Comparison of ENCODE assay signal across 12 mouse cellular contexts in the genomic region with DNA sequence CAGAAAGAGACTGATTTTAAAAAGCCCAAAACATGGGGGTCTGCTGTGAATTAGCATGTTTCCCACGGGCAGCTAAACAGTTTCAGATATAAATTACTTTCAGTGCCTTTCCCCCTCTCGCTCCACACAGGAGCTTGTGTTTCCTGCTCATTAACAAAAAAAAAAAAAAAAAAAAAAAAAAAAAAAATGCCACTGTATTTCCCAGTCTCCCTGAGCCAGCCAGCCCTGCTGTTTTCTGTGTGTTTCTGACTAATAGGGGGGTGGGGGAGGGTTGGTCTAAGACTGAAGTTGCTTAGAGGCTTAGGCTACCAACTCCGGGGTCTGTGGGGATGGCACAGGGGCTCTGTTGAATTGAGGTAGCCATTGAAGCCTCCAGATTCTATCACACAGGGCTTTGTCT.
A peak's percentile ranks its signal among the peaks of the same experiment; 100 is the strongest.
DNase-seq lines count a peak whose midpoint lies in the region; ATAC-seq and TF ChIP-seq lines count a peak whose summit lies in the region.
"Had no signal": no experiment of that assay in that cellular context is flagged by ENCODE, and none has a peak within 500 bp of the region (broad histone marks: within the 10 kb centered on the region; RNA-seq: fewer than 3 reads in every experiment).

No protein-coding gene starts in this region.

- H3K27me3 ChIP-seq in lung, embryonic 14.5 days (ENCODE audit: insufficient read depth, low read length), result no peaks in the 10 kb centered on the region
- no peaks in the 10 kb centered on the region for H3K27me3 ChIP-seq in forebrain, embryonic 13.5 days
- H3K27me3 ChIP-seq in neural tube, embryonic 14.5 days (ENCODE audit: control insufficient read depth, insufficient read depth, low read length), result no peaks in the 10 kb centered on the region
- H3K27me3 ChIP-seq: heart, embryonic 12.5 days; hindbrain, embryonic 15.5 days; liver, embryonic 12.5 days had no signal

- H3K36me3 ChIP-seq in lung, embryonic 14.5 days (ENCODE audit: insufficient read depth), result no peaks in the 10 kb centered on the region
- H3K36me3 ChIP-seq in forebrain, embryonic 13.5 days (ENCODE audit: poor library complexity, severe bottlenecking), result no peaks in the 10 kb centered on the region
- no peaks in the 10 kb centered on the region for H3K36me3 ChIP-seq in neural tube, embryonic 14.5 days (ENCODE audit: control insufficient read depth, insufficient read depth, low read length)
- H3K36me3 ChIP-seq: heart, embryonic 12.5 days; hindbrain, embryonic 15.5 days; liver, embryonic 12.5 days had no signal

- H3K9ac ChIP-seq in lung, embryonic 14.5 days, result no peak overlapping the region; the same call in 1 of the 2 replicates
- H3K9ac ChIP-seq in forebrain, embryonic 13.5 days, result 0 out of 2 replicates have a peak overlapping the region, but pooled peaks have one; percentile 5
- H3K9ac ChIP-seq in neural tube, embryonic 14.5 days (replicated peaks; ENCODE audit: low read depth, low read length), result no peak overlapping the region
- H3K9ac ChIP-seq: heart, embryonic 12.5 days; hindbrain, embryonic 15.5 days; liver, embryonic 12.5 days had no signal

- H3K4me2 ChIP-seq in lung, embryonic 14.5 days, result no peak overlapping the region
- no peak overlapping the region for H3K4me2 ChIP-seq in forebrain, embryonic 13.5 days
- H3K4me2 ChIP-seq in neural tube, embryonic 14.5 days (ENCODE audit: low read depth, low read length), result no peak overlapping the region
- H3K4me2 ChIP-seq: heart, embryonic 12.5 days; hindbrain, embryonic 15.5 days; liver, embryonic 12.5 days had no signal

- TF ChIP-seq CTCF in lung, embryonic 14.5 days (IDR thresholded peaks at IDR 0.05; ENCODE audit: low read depth), result no peak
- no peak for TF ChIP-seq CTCF in brain, embryonic 14.5 days (IDR thresholded peaks at IDR 0.05; ENCODE audit: borderline replicate concordance, extremely low read depth, insufficient read depth, insufficient read length)

- intact Hi-C loops in left cerebral cortex, postnatal 10 days (cut with DNase I), result no loop called here

- TF ChIP-seq POLR2A in brain, embryonic 14.5 days (IDR thresholded peaks at IDR 0.05; ENCODE audit: borderline replicate concordance, extremely low read depth, insufficient read depth, insufficient read length, poor library complexity, severe bottlenecking), result no peak

- H3K27ac ChIP-seq in lung, embryonic 14.5 days (ENCODE audit: low read depth), result peak overlapping the region; percentile 33; the same call in 1 of the 2 replicates
- H3K27ac ChIP-seq in forebrain, embryonic 13.5 days, result peak overlapping the region; percentile 45
- no peak overlapping the region; the same call in 1 of the 2 replicates for H3K27ac ChIP-seq in neural tube, embryonic 14.5 days (ENCODE audit: low read depth, low read length)
- H3K27ac ChIP-seq: hindbrain, embryonic 15.5 days; liver, embryonic 12.5 days had no signal

- WGBS in lung, embryonic 14.5 days, result 17% methylated on average over 3 of the region's 3 CpGs
- 2% methylated on average over 3 of the region's 3 CpGs for whole genome bisulfite sequencing in forebrain, embryonic 13.5 days
- WGBS in neural tube, embryonic 14.5 days, result 13% methylated on average over 3 of the region's 3 CpGs

- peak; percentile 6; the same call in 1 of the 2 replicates for ATAC-seq in lung, embryonic 14.5 days (ENCODE audit: insufficient read depth)
- ATAC-seq in forebrain, embryonic 13.5 days, result peak; percentile 50
- peak; percentile 71 for ATAC-seq in neural tube, embryonic 14.5 days (ENCODE audit: low read depth)
- no peak for ATAC-seq in monocyte, adult 5-6 weeks (replicated peaks; ENCODE audit: insufficient number of reproducible peaks, low FRiP score, low TSS enrichment, poor library complexity, severe bottlenecking)
- ATAC-seq: liver, embryonic 12.5 days had no signal

- no peak for DNase-seq in lung, embryonic 14.5 days
- no peak for DNase-seq in lung, postnatal 36 days
- peak; percentile 88 for DNase-seq in brain, embryonic 14.5 days (ENCODE audit: low read depth)
- DNase-seq in left cerebral cortex, postnatal 10 days (ENCODE audit: extremely low spot score in 1 of 2, low spot score in 2 of 2), result no peak
- no peak for DNase-seq in testis, postnatal 14 days (ENCODE audit: low spot score)
- DNase-seq: adrenal gland, postnatal 25 days had no signal

- no peaks in the 10 kb centered on the region; the same call in 1 of the 2 replicates for H3K9me3 ChIP-seq in lung, embryonic 14.5 days (ENCODE audit: low read depth, low read length)
- no peaks in the 10 kb centered on the region for H3K9me3 ChIP-seq in forebrain, embryonic 13.5 days (replicated peaks)
- H3K9me3 ChIP-seq in neural tube, embryonic 14.5 days (ENCODE audit: control insufficient read depth, low read length), result no peaks in the 10 kb centered on the region
- H3K9me3 ChIP-seq: heart, embryonic 12.5 days; hindbrain, embryonic 15.5 days; liver, embryonic 12.5 days had no signal

- H3K4me1 ChIP-seq in lung, embryonic 14.5 days (ENCODE audit: insufficient read depth), result peaks cover 16% of the 10 kb centered on the region; the same call in 1 of the 2 replicates
- peaks cover 31% of the 10 kb centered on the region for H3K4me1 ChIP-seq in forebrain, embryonic 13.5 days
- no peaks in the 10 kb centered on the region; the same call in 1 of the 2 replicates for H3K4me1 ChIP-seq in neural tube, embryonic 14.5 days (ENCODE audit: control insufficient read depth, insufficient read depth, low read length)

- H3K4me3 ChIP-seq in lung, embryonic 14.5 days (ENCODE audit: low read depth, low read length), result no peak overlapping the region
- H3K4me3 ChIP-seq in forebrain, embryonic 13.5 days, result no peak overlapping the region
- H3K4me3 ChIP-seq in neural tube, embryonic 14.5 days (ENCODE audit: low read depth, low read length), result no peak overlapping the region
- H3K4me3 ChIP-seq: heart, embryonic 12.5 days; hindbrain, embryonic 15.5 days; liver, embryonic 12.5 days had no signal
